Mouse (Mus musculus): ENCODE results near the gene Ifnar1.
"Not testable (repeated sequence)": the region's sequence is repeated elsewhere in the genome, so short reads cannot be mapped to it uniquely, and the experiment has no call there.

The Ifnar1 gene

GRCm38 (mm10) chr16:91484808-91485700, at the start of gene Ifnar1:
Ifnar1 (plus strand) TSS chr16:91485238.
- peak; percentile 100 for DNase-seq

GRCm38 (mm10) chr16:91438081-91438480, 47.0 kb upstream of the Ifnar1 start:
- DNase-seq, result no peak

- DNase-seq, result not testable (repeated sequence)
Observed at GRCm38 (mm10) chr16:91438599-91438998, 46.4 kb upstream of the Ifnar1 start.

- peak; percentile 79 for DNase-seq
Observed at GRCm38 (mm10) chr16:91441366-91441765, 43.7 kb upstream of the Ifnar1 start.

GRCm38 (mm10) chr16:91441811-91442240, 43.2 kb upstream of the Ifnar1 start:
- no peak for DNase-seq

- no peak for DNase-seq
Observed at GRCm38 (mm10) chr16:91442446-91442845, 42.6 kb upstream of the Ifnar1 start.

- DNase-seq, result no peak
Observed at GRCm38 (mm10) chr16:91443211-91443611, 41.8 kb upstream of the Ifnar1 start.

GRCm38 (mm10) chr16:91444847-91445246, 40.2 kb upstream of the Ifnar1 start:
- DNase-seq, result no peak

- no peak for DNase-seq
Observed at GRCm38 (mm10) chr16:91445566-91445965, 39.5 kb upstream of the Ifnar1 start.

- DNase-seq, result no peak
Observed at GRCm38 (mm10) chr16:91446778-91447511, 38.1 kb upstream of the Ifnar1 start.

- peak; percentile 51 for DNase-seq
Observed at GRCm38 (mm10) chr16:91447512-91447900, 37.5 kb upstream of the Ifnar1 start.

GRCm38 (mm10) chr16:91448088-91448487, 37.0 kb upstream of the Ifnar1 start:
- DNase-seq, result no peak

GRCm38 (mm10) chr16:91448895-91449294, 36.1 kb upstream of the Ifnar1 start:
- DNase-seq, result no peak

- DNase-seq, result no peak
Observed at GRCm38 (mm10) chr16:91450137-91451064, 34.6 kb upstream of the Ifnar1 start.

- DNase-seq, result no peak
Observed at GRCm38 (mm10) chr16:91451949-91452348, 33.1 kb upstream of the Ifnar1 start.

- DNase-seq, result no peak
Observed at GRCm38 (mm10) chr16:91452363-91452896, 32.6 kb upstream of the Ifnar1 start.

- no peak for DNase-seq
Observed at GRCm38 (mm10) chr16:91455868-91456267, 29.2 kb upstream of the Ifnar1 start.

GRCm38 (mm10) chr16:91458301-91458746, 26.7 kb upstream of the Ifnar1 start:
- DNase-seq, result no peak

GRCm38 (mm10) chr16:91458976-91459375, 26.1 kb upstream of the Ifnar1 start:
- DNase-seq, result peak; percentile 61

GRCm38 (mm10) chr16:91459396-91459795, 25.6 kb upstream of the Ifnar1 start:
- no peak for DNase-seq

GRCm38 (mm10) chr16:91459841-91460370, 25.1 kb upstream of the Ifnar1 start:
- DNase-seq, result peak; percentile 38

GRCm38 (mm10) chr16:91461066-91461638, 23.9 kb upstream of the Ifnar1 start:
- DNase-seq, result peak; percentile 52

Data from kidney, postnatal 10 days (tissue).